Mouse (Mus musculus): ENCODE data around the gene Eif2b5.
"Not testable (repeated sequence)": the region's sequence is repeated elsewhere in the genome, so short reads cannot be mapped to it uniquely, and the experiment has no call there.

Gene Eif2b5

DNA sequence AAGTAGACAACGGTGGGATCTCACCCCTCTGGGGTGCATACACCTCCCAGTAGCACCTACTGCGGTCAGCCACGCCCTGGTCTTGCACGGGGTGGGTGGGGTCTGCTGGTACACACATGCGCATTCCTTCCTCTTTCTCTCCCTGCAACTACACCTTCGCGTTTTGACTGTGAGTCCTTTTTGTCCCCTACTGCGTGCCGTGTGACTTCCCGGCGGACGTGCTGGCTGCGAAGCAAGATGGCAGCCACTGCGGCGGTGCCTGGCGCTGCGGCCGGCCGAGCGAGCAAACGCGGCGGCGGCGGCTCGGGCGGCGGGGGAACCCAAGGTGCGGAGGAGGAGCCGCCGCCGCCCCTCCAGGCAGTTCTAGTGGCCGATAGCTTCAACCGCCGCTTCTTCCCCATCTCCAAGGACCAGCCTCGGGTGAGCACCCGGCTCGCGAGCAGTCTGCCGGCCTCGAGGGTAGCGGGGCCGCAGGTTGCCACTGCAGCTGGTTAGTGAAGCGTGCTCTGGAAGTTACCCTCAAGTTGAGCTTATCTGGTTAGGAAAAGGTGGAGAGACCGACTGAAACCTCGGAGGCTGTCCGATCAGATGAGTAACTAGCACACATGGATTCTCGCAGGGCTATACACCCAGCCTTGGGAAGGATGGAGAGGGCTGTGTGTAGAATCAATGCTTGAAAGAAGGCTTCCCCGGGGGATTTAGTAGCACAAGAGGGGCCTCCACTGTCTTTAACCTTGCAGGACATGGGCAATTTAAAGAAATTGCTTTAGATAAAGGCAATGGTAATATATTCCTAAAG lies at the start of gene Eif2b5:
TSS of gene Eif2b5 (plus strand) at position 141 of the 799 bp plus-strand sequence.
- DNase-seq (ENCODE audit: low read depth, low spot score) = peak; percentile 91

DNA sequence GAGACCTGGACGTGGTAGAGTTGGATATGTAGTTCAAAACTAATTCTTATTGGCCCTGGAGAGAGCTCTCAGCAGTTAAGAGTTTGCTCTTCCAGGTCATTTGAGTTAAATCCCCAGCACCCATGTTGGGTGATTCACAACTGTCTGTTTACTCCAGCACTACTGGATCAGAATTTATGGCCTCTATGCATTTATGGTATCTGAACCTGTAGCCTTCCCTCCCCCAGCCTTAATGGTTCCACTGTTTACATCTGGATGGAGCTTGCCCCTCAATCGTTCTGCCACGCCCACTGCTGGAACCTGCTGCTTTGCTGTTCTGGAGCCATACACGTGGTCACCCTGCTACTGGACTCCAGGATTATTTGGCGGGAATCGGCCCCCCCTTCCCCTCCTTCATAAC lies 46.8 kb upstream of the Eif2b5 start:
- DNase-seq (ENCODE audit: low read depth, low spot score) = no peak

- DNase-seq (ENCODE audit: low read depth, low spot score) = no peak
Observed at GRCm38 (mm10) chr16:20454155-20454654, 44.4 kb upstream of the Eif2b5 start.

GRCm38 (mm10) chr16:20456106-20456505 lies 42.5 kb upstream of the Eif2b5 start:
- no peak for DNase-seq (ENCODE audit: low read depth, low spot score)

DNA sequence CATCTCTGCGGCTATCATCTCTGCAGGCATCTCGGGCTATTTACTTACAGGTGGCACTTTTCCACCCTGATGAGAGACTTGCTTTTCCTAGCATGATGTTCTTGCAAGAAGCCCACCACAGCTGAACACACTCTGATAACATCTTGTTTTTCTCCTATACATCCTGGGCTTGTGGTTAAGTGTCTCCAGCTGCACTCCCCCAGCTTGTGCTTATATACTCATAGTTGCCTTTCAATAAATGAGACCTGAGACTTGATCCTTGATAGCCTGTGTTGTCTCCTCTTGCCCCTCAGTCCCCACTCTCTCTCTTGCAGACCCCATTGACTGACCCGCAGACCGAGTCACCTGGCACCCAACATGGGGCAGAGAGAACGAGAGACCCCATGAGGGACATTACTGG lies 39.9 kb upstream of the Eif2b5 start:
- not testable (repeated sequence) for DNase-seq (ENCODE audit: low read depth, low spot score)

- no peak for DNase-seq (ENCODE audit: low read depth, low spot score)
Observed at GRCm38 (mm10) chr16:20464725-20465124, 33.9 kb upstream of the Eif2b5 start.

GRCm38 (mm10) chr16:20470981-20471380 lies 27.6 kb upstream of the Eif2b5 start:
- no peak for DNase-seq (ENCODE audit: low read depth, low spot score)

- DNase-seq (ENCODE audit: low read depth, low spot score) = no peak
Observed at GRCm38 (mm10) chr16:20471686-20472085, 26.9 kb upstream of the Eif2b5 start.

DNA sequence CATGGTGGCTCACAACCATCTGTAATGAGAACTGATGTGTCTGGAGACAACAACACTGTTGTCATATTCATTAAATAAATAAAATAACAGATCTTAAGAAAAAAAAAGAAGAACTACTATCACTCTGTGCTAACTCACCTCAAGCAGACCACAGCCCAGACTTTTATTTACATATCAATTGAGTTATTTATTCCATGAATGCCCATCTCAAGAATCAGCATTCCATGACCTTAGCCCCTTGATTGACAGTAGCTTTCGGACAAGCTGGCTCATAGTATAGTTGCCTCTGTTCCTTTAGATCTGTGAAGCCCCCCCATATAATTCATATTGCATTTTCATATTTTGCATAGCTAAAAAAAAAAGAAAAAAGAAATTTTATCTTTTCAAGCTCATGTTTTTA lies 24.9 kb upstream of the Eif2b5 start:
- no peak for DNase-seq (ENCODE audit: low read depth, low spot score)

- DNase-seq (ENCODE audit: low read depth, low spot score) = no peak
Observed at GRCm38 (mm10) chr16:20474211-20474610, 24.4 kb upstream of the Eif2b5 start.

- DNase-seq (ENCODE audit: low read depth, low spot score) = no peak
Observed at GRCm38 (mm10) chr16:20474786-20475185, 23.8 kb upstream of the Eif2b5 start.

DNA sequence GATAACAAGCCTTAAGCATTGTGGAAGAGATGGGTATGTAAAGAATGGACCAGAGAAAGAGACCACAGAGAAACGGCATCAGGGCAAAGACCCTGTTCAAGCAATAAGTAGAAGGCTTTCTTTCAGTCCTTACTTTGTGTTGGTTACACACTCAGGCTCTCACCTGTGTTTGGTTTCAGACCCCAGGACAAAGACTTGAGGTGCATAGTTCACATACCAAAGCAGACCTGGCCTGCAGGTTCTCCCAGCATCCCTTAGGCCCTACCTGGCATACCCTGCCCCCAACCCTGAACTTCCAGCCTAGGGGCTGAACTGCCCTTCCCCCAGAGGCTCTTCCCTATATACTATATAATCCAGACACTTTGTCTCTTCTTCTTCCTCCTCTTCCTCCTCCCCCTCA lies 23.3 kb upstream of the Eif2b5 start:
- no peak for DNase-seq (ENCODE audit: low read depth, low spot score)

- DNase-seq (ENCODE audit: low read depth, low spot score) = no peak
Observed at GRCm38 (mm10) chr16:20476857-20477256, 21.8 kb upstream of the Eif2b5 start.

- DNase-seq (ENCODE audit: low read depth, low spot score) = no peak
Observed at GRCm38 (mm10) chr16:20477270-20477669, 21.3 kb upstream of the Eif2b5 start.

DNA sequence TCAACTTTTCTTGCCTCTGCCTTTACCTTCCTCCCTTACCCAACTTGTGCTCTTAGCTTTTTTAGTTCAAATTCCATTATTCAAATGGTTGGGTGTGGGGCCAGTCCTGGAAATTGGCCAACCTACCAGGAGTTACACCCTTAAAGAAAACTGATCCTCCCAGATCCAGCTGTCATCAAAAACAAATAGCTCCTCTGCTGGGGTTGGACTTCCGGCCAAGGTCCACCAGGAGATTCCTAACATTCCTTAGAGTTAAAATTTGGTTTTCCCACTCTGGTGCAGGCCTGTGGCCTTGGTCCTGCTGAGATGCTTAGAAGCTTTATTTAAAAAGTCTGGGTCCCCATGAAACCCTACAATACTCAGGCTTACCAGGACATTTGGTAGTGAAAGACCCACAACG lies 20.1 kb upstream of the Eif2b5 start:
- no peak for DNase-seq (ENCODE audit: low read depth, low spot score)

DNA sequence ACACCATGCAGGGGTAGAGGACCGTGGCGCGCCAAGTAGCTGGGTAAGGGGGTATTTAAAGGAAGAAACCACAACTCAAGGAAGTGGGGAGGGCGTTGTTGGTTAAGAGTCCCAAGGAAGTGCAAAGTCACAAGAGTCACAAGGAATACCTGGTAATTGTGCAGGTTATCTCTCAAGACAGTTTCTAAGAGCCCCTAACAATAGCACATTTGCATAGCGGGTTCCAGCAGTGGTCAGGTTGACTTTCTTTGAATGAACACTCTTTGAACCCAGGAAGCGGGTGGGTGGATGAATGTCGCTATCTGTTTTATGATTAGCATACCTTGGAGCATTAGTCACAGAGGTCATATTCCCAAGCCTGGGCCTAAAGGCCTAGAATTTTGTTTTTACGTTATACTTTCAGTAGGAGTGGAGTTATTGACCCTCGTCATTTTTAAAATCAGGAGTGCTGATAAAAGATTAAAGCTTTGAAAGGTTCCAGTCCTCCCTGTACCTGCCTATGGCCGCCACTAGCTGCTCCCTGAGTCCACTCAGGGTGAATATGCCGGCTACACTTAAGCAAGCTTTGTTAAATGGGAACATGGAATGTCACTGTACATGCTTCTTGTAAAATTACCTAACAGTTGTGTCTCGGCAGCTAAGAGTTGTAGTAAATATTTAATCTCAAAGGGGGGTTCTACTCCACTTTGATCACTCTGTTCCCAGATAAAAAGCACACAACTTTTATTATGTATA lies 19.4 kb upstream of the Eif2b5 start:
- not testable (repeated sequence) for DNase-seq (ENCODE audit: low read depth, low spot score)

DNA sequence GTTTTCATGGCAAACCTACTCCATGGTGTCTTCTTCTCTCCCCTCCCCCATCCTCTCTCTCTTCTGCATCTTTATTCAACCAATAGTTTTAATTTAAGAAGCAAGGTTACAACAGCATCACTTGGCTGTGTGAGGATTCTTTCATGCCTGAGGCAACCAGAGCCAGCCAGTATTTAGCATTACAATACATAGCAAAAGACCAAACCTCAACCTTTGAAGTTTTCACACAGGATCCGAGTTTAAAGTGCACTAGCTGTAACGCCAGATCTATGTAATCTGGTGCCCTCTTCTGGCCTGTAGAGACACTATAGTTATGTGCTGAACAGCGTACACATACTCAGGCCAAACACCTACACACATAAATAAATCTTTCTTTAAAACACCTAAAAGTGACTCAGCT lies 18.5 kb upstream of the Eif2b5 start:
- no peak for DNase-seq (ENCODE audit: low read depth, low spot score)

- DNase-seq (ENCODE audit: low read depth, low spot score) = no peak
Observed at GRCm38 (mm10) chr16:20481746-20482145, 16.9 kb upstream of the Eif2b5 start.

DNA sequence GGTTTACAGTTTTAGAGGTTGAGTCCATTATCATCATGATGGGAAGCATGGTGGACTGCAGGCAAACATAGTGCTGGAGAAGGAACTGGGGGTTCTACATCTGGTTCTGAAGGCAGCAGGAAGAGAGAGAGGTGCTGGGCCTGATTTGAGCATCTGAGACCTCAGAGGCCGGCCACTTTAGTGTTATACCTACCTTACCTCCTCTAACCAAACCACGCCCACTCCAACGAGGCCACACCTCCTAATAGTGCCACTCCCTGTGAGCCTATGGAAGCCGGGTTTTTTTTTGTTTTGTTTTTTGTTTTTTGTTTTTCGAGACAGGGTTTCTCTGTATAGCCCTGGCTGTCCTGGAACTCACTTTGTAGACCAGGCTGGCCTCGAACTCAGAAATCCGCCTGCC lies 14.9 kb upstream of the Eif2b5 start:
- DNase-seq (ENCODE audit: low read depth, low spot score) = not testable (repeated sequence)

DNA sequence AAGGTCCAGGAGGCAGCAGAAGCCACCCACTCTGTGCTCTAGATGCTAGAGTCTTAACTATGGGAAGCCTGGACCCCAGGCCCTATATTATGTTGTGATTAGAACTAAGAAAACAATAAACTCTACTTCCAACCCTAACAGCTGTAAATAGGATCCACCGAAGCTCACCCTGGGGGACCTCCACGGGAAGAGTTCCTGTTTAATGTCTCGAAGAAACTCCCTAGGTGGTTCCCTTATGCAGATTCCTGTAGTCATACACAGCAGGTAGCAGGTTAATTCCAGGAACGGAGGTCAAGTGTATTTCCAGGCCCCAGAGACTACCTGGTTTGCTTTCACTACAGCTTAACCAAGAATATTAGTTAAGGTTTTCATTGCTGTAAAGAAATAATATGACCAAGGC lies 13.6 kb upstream of the Eif2b5 start:
- no peak for DNase-seq (ENCODE audit: low read depth, low spot score)

DNA sequence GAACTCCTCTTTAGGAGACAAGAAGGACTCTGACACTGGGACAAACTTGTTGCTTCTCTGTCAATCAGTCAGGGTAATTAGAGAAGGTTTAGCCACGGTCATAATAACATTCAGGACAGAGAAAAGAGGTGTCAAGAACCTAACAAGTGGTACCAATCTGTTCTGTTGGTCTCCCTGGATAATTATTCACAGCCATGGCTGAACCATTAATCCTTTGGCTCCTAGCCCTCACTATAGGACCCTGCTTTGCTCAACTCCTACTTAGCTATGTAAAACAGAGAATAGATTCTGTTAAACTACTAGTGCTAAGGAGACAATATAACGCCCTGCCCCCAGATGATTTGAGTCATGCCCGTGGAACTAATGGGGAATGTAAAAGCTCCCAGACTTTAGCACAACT lies 12.6 kb upstream of the Eif2b5 start:
- no peak for DNase-seq (ENCODE audit: low read depth, low spot score)

- DNase-seq (ENCODE audit: low read depth, low spot score) = no peak
Observed at GRCm38 (mm10) chr16:20488151-20488550, 10.5 kb upstream of the Eif2b5 start.

DNA sequence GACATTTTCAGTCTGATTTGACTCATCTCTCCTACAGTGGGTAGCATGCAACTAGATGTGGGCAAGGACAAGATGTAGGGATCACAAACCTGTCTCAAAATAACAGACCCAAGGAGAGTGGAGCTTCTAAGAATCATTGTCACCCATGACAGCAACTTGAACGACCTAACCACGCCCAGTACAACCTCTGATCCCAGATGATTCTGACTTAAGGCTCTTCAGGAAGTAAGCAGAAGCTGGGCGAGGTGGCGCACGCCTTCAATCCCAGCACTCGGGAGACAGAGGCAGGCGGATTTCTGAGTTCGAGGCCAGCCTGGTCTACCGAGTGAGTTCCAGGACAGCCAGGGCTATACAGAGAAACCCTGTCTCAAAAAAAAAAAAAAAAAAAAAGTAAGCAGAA lies 9.9 kb upstream of the Eif2b5 start:
- DNase-seq (ENCODE audit: low read depth, low spot score) = not testable (repeated sequence)

All from brain, embryonic 18.5 days (tissue).